Mouse (Mus musculus) forebrain, embryonic 15.5 days (tissue): ENCODE measurements at regions not wholly inside any gene's neighbourhood (a gene's known extent, or its start where the extent isn't known, plus 50 kb on each side); places are given as distances from the start of the nearest gene placed in this dataset.

Experiments
- ATAC-seq: fragments of 200-750 bp; cut with Nextera tagmentation; replicated peaks from 2 replicates; pipeline ENCODE4 v1.8.0; 2017; ENCODE audit warnings: mild to moderate bottlenecking, moderate TSS enrichment, moderate library complexity
- H3K27ac ChIP-seq: fragments of 300-500 bp; sonication (generic); replicated peaks from 2 replicates; pipeline ENCODE4 v1.5.1; 2015; ENCODE audit warnings: mild to moderate bottlenecking, inconsistent platforms
- H3K27me3 ChIP-seq: fragments of 300-500 bp; sonication (generic); 2 replicates; pipeline ENCODE4 v1.6.1; 2015; ENCODE audit warnings: inconsistent platforms
- H3K36me3 ChIP-seq: fragments of 300-500 bp; sonication (generic); 2 replicates; pipeline ENCODE4 v1.6.1; 2015; ENCODE audit warnings: mild to moderate bottlenecking, inconsistent platforms
- H3K4me1 ChIP-seq: fragments of 300-500 bp; sonication (generic); 2 replicates; pipeline ENCODE4 v1.6.1; 2015; ENCODE audit warnings: inconsistent platforms
- H3K4me2 ChIP-seq: fragments of 300-500 bp; sonication (generic); replicated peaks from 2 replicates; pipeline ENCODE4 v1.6.1; 2015; ENCODE audit warnings: mild to moderate bottlenecking, inconsistent platforms
- H3K4me3 ChIP-seq: fragments of 300-500 bp; sonication (generic); 2 replicates; pipeline ENCODE4 v1.5.1; 2015; ENCODE audit warnings: mild to moderate bottlenecking, inconsistent platforms
- H3K9ac ChIP-seq: fragments of 300-500 bp; sonication (generic); replicated peaks from 2 replicates; pipeline ENCODE4 v1.6.1; 2015; ENCODE audit warnings: mild to moderate bottlenecking, inconsistent platforms
- H3K9me3 ChIP-seq: fragments of 300-500 bp; sonication (generic); 2 replicates; pipeline ENCODE4 v1.6.1; 2016; ENCODE audit warnings: inconsistent platforms
- WGBS: fragments of 180-500 bp; shearing (Covaris S2); methylation state at CpG from one replicate; pipeline ENCODE4 v1.1.7; 2015; ENCODE audit warnings: mixed read lengths; 5-methylcytosine and 5-hydroxymethylcytosine counted together

DNA sequence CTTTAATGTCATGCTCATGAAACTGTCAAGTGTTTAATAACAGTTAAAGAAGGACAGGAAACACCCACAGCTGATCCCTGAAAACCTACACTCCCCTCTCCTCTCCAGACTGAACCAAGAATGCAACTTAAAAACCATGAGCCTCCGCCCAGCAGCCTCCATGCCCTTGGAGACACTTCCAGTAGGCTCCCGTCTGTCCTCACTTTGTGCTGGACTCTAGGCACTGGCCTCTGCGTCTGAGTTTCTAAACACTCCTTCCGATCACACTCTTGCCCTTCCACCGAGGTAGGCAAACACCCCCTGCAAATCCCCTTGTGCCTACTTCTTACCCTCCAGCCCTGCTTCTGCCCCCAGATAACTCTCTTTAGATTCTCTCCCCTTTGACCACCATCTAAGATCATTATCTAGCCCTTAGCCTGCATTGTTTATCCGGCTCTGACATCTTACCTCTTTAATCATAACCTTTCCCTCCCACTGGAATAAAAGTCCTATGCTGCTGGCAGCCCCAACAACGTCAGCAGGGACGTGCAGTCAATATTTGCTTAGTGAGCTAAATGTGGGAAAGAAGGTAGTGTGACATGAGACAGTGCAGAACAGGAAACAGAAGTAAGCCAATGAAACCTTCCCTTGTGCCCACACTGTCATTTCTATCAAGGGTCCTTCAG is 52.5 kb upstream of the Dhx40 start:
- Histone ChIP-seq H3K9ac (no peak overlapping the region), H3K27me3 (no peaks in the 10 kb centered on the region), H3K4me3 (no peak overlapping the region), H3K4me1 (no peaks in the 10 kb centered on the region), H3K9me3 (no peaks in the 10 kb centered on the region), H3K36me3 (no peaks in the 10 kb centered on the region), H3K27ac (no peak overlapping the region), H3K4me2 (no peak overlapping the region)
- no peak for ATAC-seq
- WGBS: 79% methylated on average over 8 of the region's 8 CpGs

GRCm38 (mm10) chr11:86859236-86859817 is 51.8 kb upstream of the Dhx40 start:
- ATAC-seq: no peak
- H3K9ac ChIP-seq: no peak overlapping the region
- no peak overlapping the region for H3K4me3 ChIP-seq
- H3K4me1 ChIP-seq: no peaks in the 10 kb centered on the region
- 84% methylated on average over 9 of the region's 9 CpGs for WGBS
- H3K4me2 ChIP-seq: no peak overlapping the region
- no peak overlapping the region for H3K27ac ChIP-seq
- H3K36me3 ChIP-seq: no peaks in the 10 kb centered on the region
- no peaks in the 10 kb centered on the region for H3K9me3 ChIP-seq
- H3K27me3 ChIP-seq: no peaks in the 10 kb centered on the region

DNA sequence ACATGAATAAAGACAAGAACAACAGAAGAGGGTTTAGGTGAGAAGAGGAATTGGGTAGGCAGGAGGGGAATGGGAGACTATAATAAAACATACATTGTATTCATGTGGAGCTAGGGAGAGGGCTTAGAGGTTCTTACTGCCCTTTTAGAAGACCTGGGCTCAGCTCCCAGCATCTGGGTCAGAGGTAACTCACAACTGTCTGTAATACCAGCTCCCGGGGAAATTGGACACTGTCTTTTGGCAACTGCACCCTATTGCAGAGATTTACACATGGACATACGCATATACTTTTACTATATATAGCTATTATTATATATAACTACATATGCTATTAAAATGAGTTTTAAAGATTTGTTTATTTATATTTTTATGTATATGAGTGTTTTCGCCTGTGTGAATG is 50.7 kb upstream of the Dhx40 start:
- no peak for ATAC-seq
- H3K4me1 ChIP-seq: no peaks in the 10 kb centered on the region
- WGBS: 90% methylated on average over 3 of the region's 3 CpGs
- H3K36me3 ChIP-seq: no peaks in the 10 kb centered on the region
- H3K27ac ChIP-seq: no peak overlapping the region
- no peaks in the 10 kb centered on the region for H3K27me3 ChIP-seq
- H3K9ac ChIP-seq: no peak overlapping the region
- H3K9me3 ChIP-seq: no peaks in the 10 kb centered on the region
- H3K4me2 ChIP-seq: no peak overlapping the region
- no peak overlapping the region for H3K4me3 ChIP-seq
